Mouse (Mus musculus): ENCODE measurements around the gene Kcnq1.

GRCm38 (mm10) chr7:143253126-143253871 is 147.1 kb downstream of the Kcnq1 start:
- no peak for TF ChIP-seq CTCF (IDR thresholded peaks at IDR 0.05; ENCODE audit: control insufficient read depth, insufficient read depth, insufficient read length)
- no peak for TF ChIP-seq USF1 (IDR thresholded peaks at IDR 0.05; ENCODE audit: low read depth)

All from C2C12 (cell line).